Mouse (Mus musculus) erythroblast, embryonic 14.5 days (primary cell): ENCODE data around the gene Rmdn2.

Experiments used
- GATA1 ChIP-seq: IDR thresholded peaks from 2 replicates; pipeline ENCODE4 v1.6.1; 2012; ENCODE audit warnings: low read length, inconsistent platforms, mixed read lengths
- TAL1 ChIP-seq: IDR thresholded peaks from 3 replicates; pipeline ENCODE4 v1.6.1; 2012; ENCODE audit warnings: low read length, inconsistent platforms, mixed read lengths

DNA sequence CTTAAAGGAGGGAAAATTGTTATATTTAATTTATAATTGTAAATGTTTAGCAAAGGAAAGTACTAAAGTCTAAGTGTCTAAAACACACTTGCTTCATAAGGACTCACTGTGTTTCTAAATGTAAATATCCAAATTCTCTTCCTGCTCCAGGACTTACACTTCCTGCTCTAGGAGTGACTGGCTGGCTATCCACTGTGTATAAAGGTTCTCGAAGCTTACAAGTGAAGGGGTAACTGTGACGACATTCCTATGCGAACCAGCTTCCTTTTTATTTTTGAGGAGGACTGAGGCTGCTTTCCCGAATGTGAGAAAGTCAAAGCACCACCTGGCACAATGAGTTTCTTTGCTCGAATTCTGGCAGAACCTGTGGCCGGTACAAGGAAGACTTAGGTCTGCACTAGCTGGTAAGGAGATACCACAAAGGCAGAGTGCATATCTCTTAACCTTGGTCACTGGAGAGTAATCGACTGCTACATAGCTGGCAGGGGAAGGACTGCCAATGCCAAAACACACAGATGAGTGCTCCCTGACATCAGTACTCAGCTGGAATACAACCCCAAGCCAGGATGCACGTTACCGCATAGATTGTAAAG, 1.4 kb upstream of the Rmdn2 start:
- TF ChIP-seq TAL1 (no peak), GATA1 (no peak)
